Mouse (Mus musculus): ENCODE data around the gene Ptpn3.

GRCm38 (mm10) chr4:57160571-57160970, 141.1 kb downstream of the Ptpn3 start:
- TF ChIP-seq POLR2A (IDR thresholded peaks at IDR 0.05; ENCODE audit: low read depth, low read length) (no peak), CTCF (IDR thresholded peaks at IDR 0.05; ENCODE audit: extremely low read depth, insufficient read length, insufficient replicate concordance, low read depth, low read length) (no peak)
